Mouse (Mus musculus): ENCODE results near the gene Pars2. TPM values are rescaled to one million over a fixed set of nuclear protein-coding genes. Genes with fewer than 3 reads are reported as not detected.

Pars2 gene
- 17.6 TPM for polyA plus RNA-seq (2017; shearing (Covaris generic))

DNA sequence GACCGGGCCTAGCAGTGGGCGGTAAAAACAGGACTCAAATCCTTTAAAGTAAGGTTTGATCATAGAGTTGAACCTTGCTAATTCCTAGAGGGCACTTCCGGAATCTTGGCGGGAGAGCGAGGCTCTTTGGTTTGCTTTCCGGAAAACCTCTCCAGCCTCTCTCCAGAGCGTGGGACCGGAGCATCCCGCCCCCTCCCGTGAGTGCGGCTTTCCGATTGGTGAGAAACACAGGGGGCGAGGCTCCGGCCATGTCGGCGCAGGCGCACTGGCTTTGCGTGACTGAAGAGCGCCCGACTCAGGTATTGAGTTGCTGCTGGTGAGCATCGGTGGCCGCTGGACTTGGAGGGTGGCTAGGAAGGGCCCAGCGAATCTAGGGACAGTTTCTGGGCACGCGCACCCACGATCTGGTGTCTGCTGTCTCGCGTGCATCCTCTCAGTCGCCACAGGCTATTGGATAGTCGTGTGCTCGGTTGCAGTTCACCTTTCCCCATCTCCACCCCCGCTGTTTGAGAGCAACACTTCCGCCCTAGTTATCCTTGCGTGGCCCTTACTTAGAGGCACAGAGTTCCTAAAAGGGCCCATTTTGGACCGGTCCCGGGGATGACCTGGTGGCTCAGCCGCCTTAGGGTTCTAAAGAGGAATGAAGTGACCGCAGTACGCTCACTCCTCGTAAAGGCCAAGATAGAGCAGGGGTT lies at the start of gene Pars2:
Gene Pars2 (plus strand): TSS at position 237 of the 695 bp plus-strand sequence.

GRCm38 (mm10) chr4:106617056-106617455 lies 33.8 kb upstream of the Pars2 start, which contains the start of gene Lexm:
Gene Lexm (minus strand): TSS chr4:106617241.

DNA sequence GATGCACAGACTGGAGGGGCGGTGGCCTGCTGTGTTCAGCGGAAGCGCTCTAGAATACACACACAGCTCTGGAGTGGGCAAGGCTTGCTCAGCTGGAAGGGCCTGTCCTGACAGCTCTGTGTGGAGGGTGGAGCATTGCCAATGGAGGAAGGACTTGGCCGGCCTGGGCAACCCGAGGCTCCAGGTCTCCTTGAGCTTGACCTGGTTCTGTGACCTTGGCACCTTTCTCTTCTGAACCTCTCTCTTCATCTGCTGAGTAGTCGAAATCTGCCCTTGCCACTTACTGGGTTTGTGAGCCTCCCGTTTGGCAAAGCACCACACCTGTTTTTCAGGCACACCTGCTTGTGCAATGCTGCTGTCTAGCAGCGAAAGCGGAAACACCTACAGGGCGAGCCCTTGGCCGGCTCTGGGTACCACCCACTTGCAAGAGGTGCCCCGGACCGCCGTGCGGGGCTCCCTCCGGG lies 28.8 kb upstream of the Pars2 start, which contains the start of gene Ttc22:
Gene Ttc22 (plus strand): TSS at position 403 of the 464 bp plus-strand sequence.

DNA sequence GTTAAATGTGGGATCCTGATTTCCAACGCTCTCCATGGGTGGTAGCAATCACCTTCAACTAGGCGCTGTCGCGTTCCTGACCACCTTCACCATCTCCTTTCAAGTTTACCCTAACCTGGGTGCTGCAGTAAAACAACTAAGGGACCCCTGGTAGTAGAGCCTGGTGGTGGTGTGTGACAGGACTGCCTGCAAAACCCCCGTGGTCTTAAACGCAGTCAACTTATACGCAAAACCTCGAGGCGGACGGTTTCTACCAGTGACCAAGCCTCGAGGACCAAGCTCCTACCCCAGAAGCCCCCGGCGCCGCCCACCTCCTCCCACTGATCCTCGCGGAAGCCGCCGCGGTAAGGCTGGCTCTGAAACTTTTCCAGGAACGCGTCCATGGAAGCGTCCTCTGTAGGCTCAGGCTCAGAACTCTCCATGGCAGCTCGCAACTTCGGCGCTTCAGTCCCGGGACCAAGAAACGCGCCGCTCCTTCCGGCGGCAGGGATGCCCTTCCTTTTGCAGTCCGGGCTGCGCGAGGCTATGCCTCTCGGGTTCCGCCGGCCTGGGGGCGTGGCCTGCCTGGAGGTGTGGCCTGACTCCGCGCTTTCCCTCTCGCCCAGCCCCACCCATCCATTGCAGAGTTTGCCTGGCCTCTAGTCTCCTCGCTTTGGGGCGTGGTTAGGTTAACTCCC lies 27.7 kb downstream of the Pars2 start, which contains the start of gene Ttc4:
Gene Ttc4 (minus strand): TSS at position 503 of the 677 bp plus-strand sequence.

Other genes starting within 250 kb of the Pars2 start
- not detected for gene Pcsk9, start 186.7 kb upstream of the Pars2 start, polyA plus RNA-seq (2017; shearing (Covaris generic))
- not detected for gene Bsnd, start 158.8 kb upstream of the Pars2 start, polyA plus RNA-seq (2017; shearing (Covaris generic))
- gene Dhcr24, start 90.0 kb upstream of the Pars2 start, polyA plus RNA-seq (2017; shearing (Covaris generic)): 0.96 TPM
- gene Lexm, start 33.8 kb upstream of the Pars2 start, polyA plus RNA-seq (2017; shearing (Covaris generic)): 0.24 TPM
- not detected for gene Ttc22, start 28.6 kb upstream of the Pars2 start, polyA plus RNA-seq (2017; shearing (Covaris generic))
- gene Ttc4, start 27.9 kb downstream of the Pars2 start, polyA plus RNA-seq (2017; shearing (Covaris generic)): 76.4 TPM
- not detected for gene Mroh7, start 79.9 kb downstream of the Pars2 start, polyA plus RNA-seq (2017; shearing (Covaris generic))
- not detected for gene Fam151a, start 82.8 kb downstream of the Pars2 start, polyA plus RNA-seq (2017; shearing (Covaris generic))
- 13.7 TPM for gene Acot11, start 153.9 kb downstream of the Pars2 start, polyA plus RNA-seq (2017; shearing (Covaris generic))